Comparison of ENCODE assay signal across 17 mouse cellular contexts in genomic region chr9:32492753-32493152, GRCm38 (mm10).
"Had no signal": no experiment of that assay in that cellular context is flagged by ENCODE, and none has a peak within 500 bp of the region (broad histone marks: within the 10 kb centered on the region; RNA-seq: fewer than 3 reads in every experiment).

No protein-coding gene starts in this region.

- H3K4me2 ChIP-seq: neural tube, embryonic 12.5 days; neural tube, embryonic 13.5 days; neural tube, embryonic 15.5 days; stomach, embryonic 15.5 days had no signal

- H3K4me1 ChIP-seq: stomach, embryonic 15.5 days had no signal

- H3K9me3 ChIP-seq: neural tube, embryonic 12.5 days; neural tube, embryonic 13.5 days; neural tube, embryonic 15.5 days; stomach, embryonic 15.5 days had no signal

- H3K27me3 ChIP-seq: neural tube, embryonic 12.5 days; neural tube, embryonic 13.5 days; neural tube, embryonic 15.5 days; stomach, embryonic 15.5 days had no signal

- H3K9ac ChIP-seq: neural tube, embryonic 12.5 days; neural tube, embryonic 13.5 days; neural tube, embryonic 15.5 days; stomach, embryonic 15.5 days had no signal

- DNase-seq: retina, postnatal 1 day; right cerebral cortex, adult 18-20 months; right cerebral cortex, postnatal 14 days; right cerebral cortex, postnatal 25 days; right cerebral cortex, postnatal 4 days; spleen, adult 18-20 months; thymus, adult 18-20 months; thymus, adult 2 months; thymus, postnatal 14 days; thymus, postnatal 25 days; thymus, postnatal 36 days; thymus, postnatal 4 days had no signal

- H3K36me3 ChIP-seq: neural tube, embryonic 12.5 days; neural tube, embryonic 13.5 days; neural tube, embryonic 15.5 days; stomach, embryonic 15.5 days had no signal

- H3K4me3 ChIP-seq: neural tube, embryonic 12.5 days; neural tube, embryonic 13.5 days; neural tube, embryonic 15.5 days; stomach, embryonic 15.5 days had no signal

- H3K27ac ChIP-seq: neural tube, embryonic 12.5 days; neural tube, embryonic 13.5 days; neural tube, embryonic 15.5 days; stomach, embryonic 15.5 days; stomach, postnatal 0 days had no signal
